Mouse (Mus musculus): Measurements from ENCODE around the gene Zfp52.
A peak's percentile ranks its signal among the peaks of the same experiment; 100 is the strongest.

Zfp52 gene

GRCm38 (mm10) chr17:21535096-21536001 is at the start of gene Zfp52:
Zfp52 (plus strand) TSS chr17:21535539.
- peak; percentile 85 for DNase-seq (ENCODE audit: low read depth, low spot score)

- DNase-seq (ENCODE audit: low read depth, low spot score): peak; percentile 96
These were observed 46.4 kb upstream of the Zfp52 start, which contains the start of gene Zfp53 for GRCm38 (mm10) chr17:21488760-21489499. Zfp53 (plus strand) TSS chr17:21488998.

- DNase-seq (ENCODE audit: low read depth, low spot score): peak; percentile 4
These were observed 45.8 kb upstream of the Zfp52 start for GRCm38 (mm10) chr17:21489500-21490001.

GRCm38 (mm10) chr17:21501365-21501764 is 34.0 kb upstream of the Zfp52 start:
- DNase-seq (ENCODE audit: low read depth, low spot score): no peak

- DNase-seq (ENCODE audit: low read depth, low spot score): no peak
These were observed 30.8 kb upstream of the Zfp52 start for GRCm38 (mm10) chr17:21504524-21504923.

- DNase-seq (ENCODE audit: low read depth, low spot score): peak; percentile 35
These were observed 29.1 kb upstream of the Zfp52 start for GRCm38 (mm10) chr17:21506258-21506657.

GRCm38 (mm10) chr17:21509756-21510155 is 25.6 kb upstream of the Zfp52 start:
- DNase-seq (ENCODE audit: low read depth, low spot score): no peak

GRCm38 (mm10) chr17:21515403-21516105 is 19.8 kb upstream of the Zfp52 start:
- peak; percentile 95 for DNase-seq (ENCODE audit: low read depth, low spot score)

GRCm38 (mm10) chr17:21516201-21517129 is 18.9 kb upstream of the Zfp52 start:
- DNase-seq (ENCODE audit: low read depth, low spot score): peak; percentile 88

GRCm38 (mm10) chr17:21517130-21517671 is 18.1 kb upstream of the Zfp52 start:
- no peak for DNase-seq (ENCODE audit: low read depth, low spot score)

- no peak for DNase-seq (ENCODE audit: low read depth, low spot score)
These were observed 9.1 kb upstream of the Zfp52 start for GRCm38 (mm10) chr17:21526270-21526669.

- peak; percentile 13 for DNase-seq (ENCODE audit: low read depth, low spot score)
These were observed 4.6 kb upstream of the Zfp52 start for GRCm38 (mm10) chr17:21530645-21531330.

- peak; percentile 25 for DNase-seq (ENCODE audit: low read depth, low spot score)
These were observed 3.7 kb upstream of the Zfp52 start for GRCm38 (mm10) chr17:21531621-21532020.

GRCm38 (mm10) chr17:21532101-21532951 is 3.0 kb upstream of the Zfp52 start:
- DNase-seq (ENCODE audit: low read depth, low spot score): peak; percentile 96

- DNase-seq (ENCODE audit: low read depth, low spot score): no peak
These were observed 1.4 kb upstream of the Zfp52 start for GRCm38 (mm10) chr17:21533961-21534360.

- DNase-seq (ENCODE audit: low read depth, low spot score): peak; percentile 92
These were observed 761 bp upstream of the Zfp52 start for GRCm38 (mm10) chr17:21534460-21535095.

GRCm38 (mm10) chr17:21536096-21536495 is 757 bp downstream of the Zfp52 start:
- DNase-seq (ENCODE audit: low read depth, low spot score): no peak

GRCm38 (mm10) chr17:21536676-21537075 is 1.3 kb downstream of the Zfp52 start:
- DNase-seq (ENCODE audit: low read depth, low spot score): no peak

Data from brain, adult 2 months (tissue).